Mouse (Mus musculus) thymus, postnatal 36 days (tissue): ENCODE measurements around the gene 1810065E05Rik.

Experiments
- DNase-seq, 2 experiments: peaks; one replicate each; pipeline ENCODE4 v3.0.0; 2022; ENCODE audit warnings: mixed read lengths in 2 of 2

Gene 1810065E05Rik

GRCm38 (mm10) chr11:58420815-58421214, at the start of gene 1810065E05Rik:
1810065E05Rik (plus strand) TSS chr11:58421111.
- DNase-seq, result no peak

- DNase-seq, result no peak
These were observed 43.6 kb upstream of the 1810065E05Rik start for GRCm38 (mm10) chr11:58377273-58377672.

- no peak for DNase-seq
These were observed 43.2 kb upstream of the 1810065E05Rik start for GRCm38 (mm10) chr11:58377686-58378085.

GRCm38 (mm10) chr11:58378763-58379278, 42.1 kb upstream of the 1810065E05Rik start, which contains the start of gene Lypd8:
Lypd8 (plus strand) TSS chr11:58379043.
- no peak for DNase-seq

- DNase-seq, result no peak
These were observed 41.4 kb upstream of the 1810065E05Rik start for GRCm38 (mm10) chr11:58379516-58379915.

- no peak for DNase-seq
These were observed 38.4 kb upstream of the 1810065E05Rik start for GRCm38 (mm10) chr11:58382471-58382870.

- no peak for DNase-seq
These were observed 20.8 kb upstream of the 1810065E05Rik start for GRCm38 (mm10) chr11:58399985-58400645.

- no peak for DNase-seq
These were observed 20.3 kb upstream of the 1810065E05Rik start for GRCm38 (mm10) chr11:58400655-58401054.

GRCm38 (mm10) chr11:58408066-58408465, 12.8 kb upstream of the 1810065E05Rik start:
- DNase-seq, result no peak

GRCm38 (mm10) chr11:58418336-58418735, 2.6 kb upstream of the 1810065E05Rik start:
- no peak for DNase-seq

GRCm38 (mm10) chr11:58432259-58432658, 11.3 kb downstream of the 1810065E05Rik start, which contains the start of gene Gm12253:
Gm12253 (plus strand) TSS chr11:58432559.
- no peak for DNase-seq

- DNase-seq, result no peak
These were observed 17.0 kb downstream of the 1810065E05Rik start for GRCm38 (mm10) chr11:58437866-58438265.

- no peak for DNase-seq
These were observed 31.8 kb downstream of the 1810065E05Rik start, which contains the start of gene Lypd9 for GRCm38 (mm10) chr11:58452759-58453158. Lypd9 (minus strand) TSS chr11:58452923.

GRCm38 (mm10) chr11:58453592-58453991, 32.7 kb downstream of the 1810065E05Rik start:
- DNase-seq, result no peak

GRCm38 (mm10) chr11:58462170-58462569, 41.3 kb downstream of the 1810065E05Rik start, which contains the start of gene Olfr30:
Olfr30 (minus strand) TSS chr11:58462270.
- no peak for DNase-seq
